Mouse (Mus musculus) heart, adult 10 weeks (tissue): Measurements from ENCODE around the gene Nr4a3. TPM values are rescaled to one million over a fixed set of nuclear protein-coding genes. Genes with fewer than 3 reads are reported as not detected.

Experiments
- polyA plus RNA-seq: library from polyadenylated mRNA; stranded (reverse); fragments of 350-450 nt; fragmentation: Illumina TruSeq; extraction: RNeasy Lipid Tissue Mini Kit (QIAGEN cat#74804); gene quantifications from one replicate; pipeline ENCODE4 v1.2.3, GENCODE M21; 2014; ENCODE audit warnings: low read depth, low replicate concordance

Nr4a3 gene
- polyA plus RNA-seq = 4.7 TPM

DNA sequence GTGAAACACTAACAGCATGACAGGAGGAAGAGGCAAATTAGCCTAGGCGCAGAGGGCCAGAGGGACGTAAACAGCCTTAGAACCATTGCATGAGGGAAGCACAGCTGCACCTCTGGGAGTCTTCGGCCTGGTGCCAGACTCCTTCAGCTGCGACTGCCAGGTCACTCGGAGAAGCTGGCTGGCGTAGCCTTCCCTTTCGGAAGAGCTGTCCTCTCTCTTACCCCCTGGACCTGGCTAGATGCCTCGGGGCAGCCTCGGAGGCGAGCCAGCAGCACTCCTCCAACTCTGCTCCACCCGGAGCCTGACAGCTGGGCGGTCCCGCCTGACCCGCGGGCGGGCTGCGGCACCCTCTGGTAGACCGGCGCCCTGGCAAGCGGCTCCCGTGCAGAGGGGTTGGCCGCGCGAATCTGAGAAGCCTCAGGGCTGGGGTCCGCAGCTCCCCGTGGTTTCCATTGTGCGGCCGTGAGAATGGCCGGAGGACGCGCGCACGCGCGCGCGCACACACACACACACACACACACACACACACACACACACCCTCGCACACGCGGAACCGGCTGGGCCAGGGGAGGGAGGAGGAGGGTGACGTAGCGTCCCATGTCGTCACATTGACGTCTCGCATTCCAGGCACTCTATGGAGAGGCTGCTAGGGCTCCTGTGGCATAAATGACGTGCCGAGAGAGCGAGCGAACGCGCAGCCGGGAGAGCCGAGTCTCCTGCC is at the start of gene Nr4a3:
Gene Nr4a3 (plus strand): TSS at position 663 of the 721 bp plus-strand sequence.

GRCm38 (mm10) chr4:48124773-48125469 is 80.0 kb downstream of the Nr4a3 start, which contains the start of gene Stx17:
Gene Stx17, plus strand, starts transcription at chr4:48124915.

Other genes with a start within 250 kb of the Nr4a3 start
- gene Stx17, start 79.8 kb downstream of the Nr4a3 start, polyA plus RNA-seq = 17.4 TPM
- gene Erp44, start 234.4 kb downstream of the Nr4a3 start, polyA plus RNA-seq = 27.8 TPM
- gene Invs, start 234.6 kb downstream of the Nr4a3 start, polyA plus RNA-seq = 4.1 TPM